Mouse (Mus musculus) embryonic facial prominence, embryonic 11.5 days (tissue): Measurements from ENCODE around the gene Mrgprf. TPM values are rescaled to one million over a fixed set of nuclear protein-coding genes. Genes with fewer than 3 reads are reported as not detected.

Experiments used
- ATAC-seq: fragments of 200-750 bp; cut with Nextera tagmentation; replicated peaks from 2 replicates; pipeline ENCODE4 v1.8.0; 2017; ENCODE audit warnings: low read depth; ENCODE audit not compliant: insufficient number of reproducible peaks, low FRiP score, low TSS enrichment
- DNase-seq: peaks from one replicate; pipeline ENCODE4 v3.0.0-alpha.2; 2015; ENCODE audit warnings: low spot score
- H3K27ac ChIP-seq: fragments of 300-500 bp; sonication (generic); replicated peaks from 2 replicates; pipeline ENCODE4 v1.5.1; 2014; ENCODE audit warnings: mild to moderate bottlenecking, low read depth, low read length, control low read depth
- H3K27me3 ChIP-seq: fragments of 300-500 bp; sonication (generic); 2 replicates; pipeline ENCODE4 v1.6.1; 2014; ENCODE audit warnings: mild to moderate bottlenecking, low read length, moderate library complexity, mixed read lengths; ENCODE audit not compliant: control insufficient read depth, insufficient read depth
- H3K36me3 ChIP-seq: fragments of 300-500 bp; sonication (generic); replicated peaks from 2 replicates; pipeline ENCODE4 v1.6.1; 2014; ENCODE audit warnings: low read depth, mild to moderate bottlenecking, low read length, moderate library complexity, mixed read lengths; ENCODE audit not compliant: control insufficient read depth, insufficient read depth
- H3K4me1 ChIP-seq: fragments of 300-500 bp; sonication (generic); 2 replicates; pipeline ENCODE4 v1.6.1; 2014; ENCODE audit warnings: low read length, mixed read lengths; ENCODE audit not compliant: control insufficient read depth, insufficient read depth
- H3K4me2 ChIP-seq: fragments of 300-500 bp; sonication (generic); 2 replicates; pipeline ENCODE4 v1.6.1; 2014; ENCODE audit warnings: low read depth, mild to moderate bottlenecking, control low read depth, low read length, moderate library complexity
- H3K4me3 ChIP-seq: fragments of 300-500 bp; sonication (generic); 2 replicates; pipeline ENCODE4 v1.5.1; 2014; ENCODE audit warnings: low read depth, low read length, control low read depth
- H3K9ac ChIP-seq: fragments of 300-500 bp; sonication (generic); replicated peaks from 2 replicates; pipeline ENCODE4 v1.6.1; 2014; ENCODE audit warnings: mild to moderate bottlenecking, control low read depth, low read length
- H3K9me3 ChIP-seq: fragments of 300-500 bp; sonication (generic); replicated peaks from 2 replicates; pipeline ENCODE4 v1.6.1; 2016; ENCODE audit warnings: mild to moderate bottlenecking, low read length, inconsistent platforms, mixed read lengths; ENCODE audit not compliant: control insufficient read depth
- WGBS: fragments of 180-500 bp; shearing (Covaris S2); extraction: QIAGEN DNeasy Blood & Tissue Kit; methylation state at CpG from one replicate; pipeline ENCODE4 v1.1.7; 2014; 5-methylcytosine and 5-hydroxymethylcytosine counted together
- polyA plus RNA-seq: library from polyadenylated mRNA; unstranded; fragments of >200 nt; fragmentation: Nextera tagmentation; extraction: Ambion mirVana; gene quantifications from 2 replicates; pipeline ENCODE4 v1.2.1, GENCODE M21; 2014

Gene Mrgprf
- polyA plus RNA-seq, 1 experiment from 2014 or later = 0.10 TPM

DNA sequence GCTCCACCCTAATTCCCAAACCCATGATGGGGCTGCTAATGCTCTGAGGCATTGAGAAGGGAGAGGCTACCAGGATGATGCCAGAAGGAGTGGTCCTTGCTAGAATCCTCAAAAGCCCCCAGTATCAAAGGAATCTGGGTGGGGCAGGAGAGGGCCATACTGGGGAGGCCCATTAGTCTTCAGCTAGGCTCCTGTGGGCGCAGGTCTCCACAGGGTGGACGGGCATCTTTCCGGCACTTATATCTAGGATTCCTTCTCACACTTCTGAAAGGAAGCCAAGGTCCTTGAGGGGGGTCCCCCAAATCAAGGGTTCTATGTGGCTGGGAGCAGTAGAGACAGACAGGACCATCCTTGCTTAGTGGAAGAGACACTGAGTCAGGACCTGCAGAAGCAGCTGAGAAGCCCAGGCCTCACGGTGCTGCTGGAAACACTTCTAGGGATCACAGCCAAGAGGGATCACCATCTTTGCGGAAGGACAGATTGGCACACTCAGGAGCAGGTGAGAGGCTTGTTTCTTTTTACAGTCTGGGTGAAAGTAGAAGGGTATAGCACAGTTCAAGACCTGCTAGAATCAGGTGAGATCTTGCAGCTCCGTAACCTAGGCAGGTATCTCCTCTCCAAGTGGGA is 14.3 kb downstream of the Mrgprf start, which contains the start of gene Mrgprd:
TSS of gene Mrgprd (plus strand) at position 51 of the 627 bp plus-strand sequence.
- Histone ChIP-seq H3K27ac (no peak within 1 kb of the TSS), H3K4me1 (no peaks in the 10 kb centered on the region), H3K9ac (no peak within 1 kb of the TSS), H3K4me3 (no peak within 1 kb of the TSS), H3K27me3 (no peaks in the 10 kb centered on the region), H3K4me2 (no peak within 1 kb of the TSS), H3K36me3 (no peaks in the 10 kb centered on the region), H3K9me3 (no peaks in the 10 kb centered on the region)
- no peak for DNase-seq
- no peak for ATAC-seq
- 87% methylated on average over 6 of the region's 6 CpGs for WGBS

DNA sequence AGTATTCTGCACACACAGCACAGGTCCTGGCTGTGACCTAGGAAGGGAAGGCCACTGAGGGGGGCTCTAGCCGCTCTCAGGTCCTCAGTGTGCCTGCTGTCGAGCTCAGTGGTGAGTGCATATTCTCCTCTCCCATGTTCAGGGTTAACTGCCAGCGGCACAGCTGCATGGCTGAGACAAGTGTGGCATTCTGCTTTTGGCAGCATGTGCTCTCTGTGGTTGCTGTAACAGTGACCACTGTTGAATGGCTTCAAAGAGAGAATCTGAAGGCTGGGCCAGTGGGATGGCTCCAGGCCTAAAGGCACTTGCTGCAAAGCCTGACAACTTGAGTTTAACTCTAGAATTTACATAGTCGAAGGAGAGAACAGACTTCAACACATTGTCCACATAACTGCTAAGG is 16.9 kb downstream of the Mrgprf start:
- Histone ChIP-seq H3K4me3 (no peak overlapping the region), H3K4me2 (no peak overlapping the region), H3K27ac (no peak overlapping the region), H3K9me3 (no peaks in the 10 kb centered on the region), H3K4me1 (no peaks in the 10 kb centered on the region), H3K36me3 (no peaks in the 10 kb centered on the region), H3K27me3 (no peaks in the 10 kb centered on the region), H3K9ac (no peak overlapping the region)
- no peak for DNase-seq
- 66% methylated on average over 4 of the region's 4 CpGs for WGBS
- ATAC-seq = no peak

DNA sequence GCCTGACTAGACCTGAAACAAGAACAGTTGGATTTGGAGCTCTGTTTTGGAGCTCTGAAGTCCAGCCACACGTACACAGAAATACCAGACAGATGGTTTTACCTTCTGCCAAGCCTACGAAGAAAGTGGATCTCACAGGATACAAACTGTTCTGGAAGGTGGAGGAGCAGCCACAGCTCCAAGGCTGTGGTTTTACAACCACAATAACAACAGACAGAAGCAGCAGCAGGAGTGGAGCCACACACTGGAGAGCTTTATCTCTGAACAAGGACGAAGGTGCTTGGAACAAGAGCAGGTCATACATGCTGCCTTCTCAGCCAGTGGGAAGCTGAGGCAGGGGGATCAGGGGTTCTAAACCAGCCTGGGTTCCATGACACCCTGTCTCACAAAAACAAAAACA is 18.9 kb downstream of the Mrgprf start:
- H3K36me3 ChIP-seq = no peaks in the 10 kb centered on the region
- no peak overlapping the region for H3K4me3 ChIP-seq
- ATAC-seq (no peak), DNase-seq (no peak)
- no peaks in the 10 kb centered on the region for H3K4me1 ChIP-seq
- WGBS = 82% methylated on average over 3 of the region's 3 CpGs
- no peak overlapping the region for H3K4me2 ChIP-seq
- H3K27ac ChIP-seq = no peak overlapping the region
- no peak overlapping the region for H3K9ac ChIP-seq
- H3K27me3 ChIP-seq = no peaks in the 10 kb centered on the region
- H3K9me3 ChIP-seq = no peaks in the 10 kb centered on the region

DNA sequence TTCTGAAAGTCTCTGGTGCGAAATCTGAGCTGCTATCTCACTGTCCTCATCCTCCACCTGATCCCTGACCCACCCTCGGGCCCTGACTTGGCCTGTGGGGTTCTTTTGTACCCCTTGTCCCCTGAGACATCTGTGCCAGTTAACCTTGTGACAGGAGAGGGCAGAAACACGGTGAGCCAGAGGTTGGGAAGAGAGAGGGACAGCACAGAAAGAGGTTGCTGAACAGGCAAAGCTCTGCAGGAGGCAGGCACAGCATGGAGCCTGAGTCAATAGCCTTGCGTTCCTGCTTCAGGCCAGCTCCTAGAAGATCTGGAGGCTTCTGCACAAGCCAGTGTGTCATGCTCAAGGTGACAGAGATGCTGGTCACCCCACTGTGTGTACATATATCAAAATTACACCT is 23.0 kb downstream of the Mrgprf start:
- Histone ChIP-seq H3K4me2 (no peak overlapping the region), H3K27me3 (no peaks in the 10 kb centered on the region), H3K4me3 (no peak overlapping the region), H3K9me3 (no peaks in the 10 kb centered on the region), H3K27ac (no peak overlapping the region), H3K36me3 (no peaks in the 10 kb centered on the region), H3K4me1 (no peaks in the 10 kb centered on the region), H3K9ac (no peak overlapping the region)
- ATAC-seq (no peak), DNase-seq (no peak)
- WGBS = 17% methylated on average over 4 of the region's 4 CpGs

DNA sequence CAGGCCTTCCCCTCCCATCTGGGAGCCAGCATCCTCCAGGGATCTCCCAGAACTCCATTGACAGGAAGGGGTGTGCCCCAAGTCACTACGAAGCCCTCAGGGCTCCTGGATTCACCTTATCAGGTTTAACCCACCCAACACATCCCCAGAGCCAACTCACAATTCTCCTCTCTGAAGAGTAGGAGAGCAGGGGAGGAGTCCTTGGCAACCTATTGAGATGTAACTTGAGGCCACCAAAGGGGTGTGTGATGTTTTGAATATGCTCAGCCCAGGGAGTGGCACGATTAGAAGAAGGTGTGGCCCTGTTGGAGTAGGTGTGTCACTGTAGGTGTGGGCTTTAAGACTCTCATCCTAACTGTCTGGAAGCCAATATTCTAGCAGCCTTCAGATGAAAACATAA is 25.1 kb downstream of the Mrgprf start:
- Histone ChIP-seq H3K4me1 (no peaks in the 10 kb centered on the region), H3K4me3 (no peak overlapping the region), H3K4me2 (no peak overlapping the region), H3K36me3 (no peaks in the 10 kb centered on the region), H3K27ac (no peak overlapping the region), H3K9ac (no peak overlapping the region), H3K27me3 (no peaks in the 10 kb centered on the region), H3K9me3 (no peaks in the 10 kb centered on the region)
- 56% methylated on average over 2 of the region's 2 CpGs for WGBS
- no peak for ATAC-seq
- no peak for DNase-seq

DNA sequence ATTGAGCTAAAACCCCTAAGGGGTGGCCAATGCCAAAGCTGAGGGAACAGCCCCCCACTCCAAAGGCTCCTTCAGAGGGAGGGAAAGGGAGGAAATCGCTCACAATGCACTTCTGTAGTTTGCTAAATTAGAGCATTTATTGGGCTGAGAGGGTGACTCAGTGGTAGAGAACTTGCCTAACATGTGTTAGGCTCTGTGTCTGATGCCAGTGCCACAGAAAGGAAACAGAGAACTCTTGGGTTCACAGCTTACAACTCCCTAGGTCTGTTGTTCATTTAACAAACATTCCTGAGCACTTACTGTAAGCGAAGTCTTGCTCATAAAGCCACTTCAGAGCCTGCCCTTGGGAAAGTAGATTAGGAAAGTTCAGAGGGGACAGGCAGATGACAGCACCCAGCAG is 29.4 kb downstream of the Mrgprf start:
- Histone ChIP-seq H3K36me3 (no peaks in the 10 kb centered on the region), H3K4me2 (no peak overlapping the region), H3K27ac (no peak overlapping the region), H3K9ac (no peak overlapping the region), H3K4me1 (no peaks in the 10 kb centered on the region), H3K27me3 (no peaks in the 10 kb centered on the region), H3K4me3 (no peak overlapping the region), H3K9me3 (no peaks in the 10 kb centered on the region)
- WGBS = 54% methylated on average over 2 of the region's 2 CpGs
- ATAC-seq = no peak
- DNase-seq = no peak

DNA sequence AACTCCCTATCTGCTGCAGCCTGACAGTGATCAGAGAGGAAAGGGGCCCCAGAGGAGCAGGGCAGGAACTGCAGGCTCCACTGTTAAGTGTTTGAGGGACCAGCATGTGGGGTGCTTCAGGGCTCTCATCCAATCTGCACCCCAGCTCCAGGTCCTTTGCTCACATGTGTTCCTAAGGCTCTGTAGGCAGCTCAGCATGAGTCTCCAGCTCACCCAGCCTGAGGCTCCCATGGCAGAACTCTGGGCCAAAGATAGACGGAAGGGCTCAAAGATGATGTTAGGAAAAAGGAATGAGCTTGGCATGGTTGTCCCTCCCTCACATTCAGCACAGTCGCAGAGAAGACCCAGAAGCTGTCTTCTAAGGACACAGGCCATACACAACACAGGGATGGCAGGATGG is 30.0 kb downstream of the Mrgprf start:
- 84% methylated on average over 2 of the region's 2 CpGs for WGBS
- Histone ChIP-seq H3K36me3 (no peaks in the 10 kb centered on the region), H3K4me2 (no peak overlapping the region), H3K27me3 (no peaks in the 10 kb centered on the region), H3K9me3 (no peaks in the 10 kb centered on the region), H3K27ac (no peak overlapping the region), H3K4me1 (no peaks in the 10 kb centered on the region), H3K4me3 (no peak overlapping the region), H3K9ac (no peak overlapping the region)
- ATAC-seq (no peak), DNase-seq (no peak)

DNA sequence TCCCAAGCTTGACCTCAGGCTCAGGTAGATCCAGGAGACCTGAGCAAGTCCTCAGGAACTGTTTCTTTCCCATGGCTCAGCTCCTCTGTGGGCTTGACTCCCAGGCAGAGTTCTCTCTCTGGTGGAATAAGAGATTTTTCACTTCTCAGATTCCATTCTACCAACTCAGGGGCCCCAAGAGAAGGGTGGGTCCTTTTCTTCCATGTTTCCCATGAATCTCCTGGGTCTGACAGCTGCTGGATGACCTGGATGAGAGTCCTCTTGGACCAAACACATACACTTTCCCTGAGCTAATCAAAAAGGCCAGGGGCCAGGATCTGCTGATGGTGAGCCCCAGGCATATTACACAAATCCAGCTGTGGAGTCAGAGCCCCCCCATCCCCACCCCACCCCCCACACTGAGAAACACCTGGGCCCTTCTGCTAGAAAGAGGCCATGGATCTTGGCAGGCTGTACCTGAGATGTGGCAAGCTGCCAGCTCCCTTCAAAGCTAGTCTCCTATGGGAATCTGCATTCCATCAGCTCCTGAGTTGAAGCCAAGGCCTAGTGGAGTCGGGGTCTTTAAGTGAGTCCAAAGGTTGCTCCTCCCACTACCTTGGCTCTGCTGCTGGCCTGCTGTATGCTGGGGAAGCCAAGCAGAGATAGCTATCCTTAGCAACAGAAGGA is 31.9 kb downstream of the Mrgprf start:
- ATAC-seq = no peak

More for the DNA sequence above, 31.9 kb downstream of the Mrgprf start:
- H3K4me1 ChIP-seq = no peaks in the 10 kb centered on the region
- no peaks in the 10 kb centered on the region for H3K9me3 ChIP-seq
- WGBS = 71% methylated on average over 1 of the region's 1 CpGs
- no peak overlapping the region for H3K4me3 ChIP-seq
- no peak for DNase-seq
- no peak overlapping the region for H3K27ac ChIP-seq
- H3K4me2 ChIP-seq = no peak overlapping the region
- no peak overlapping the region for H3K9ac ChIP-seq
- no peaks in the 10 kb centered on the region for H3K27me3 ChIP-seq
- no peaks in the 10 kb centered on the region for H3K36me3 ChIP-seq
